Mouse (Mus musculus) CH12.LX (cell line): ENCODE measurements at regions not wholly inside any gene's neighbourhood (a gene's known extent, or its start where the extent isn't known, plus 50 kb on each side); places are given as distances from the start of the nearest gene placed in this dataset.

ENCODE experiments used
- DNase-seq: peaks from one replicate; pipeline ENCODE4 v3.0.0-alpha.2; 2013; ENCODE audit errors: extremely low read depth
- H3K27ac ChIP-seq: 2 replicates; pipeline ENCODE4 v1.5.1; 2012; ENCODE audit warnings: low read depth, mild to moderate bottlenecking, control low read depth, moderate library complexity; ENCODE audit not compliant: insufficient read depth
- H3K27me3 ChIP-seq: replicated peaks from 2 replicates; pipeline ENCODE3; 2012; ENCODE audit warnings: inconsistent platforms
- H3K36me3 ChIP-seq, 2 experiments: replicated peaks in 1 of 2; 2 replicates each; pipeline versions ENCODE3 to v1.6.1; 2012; ENCODE audit warnings: inconsistent platforms in 1 of 2, low read length in 1 of 2, mild to moderate bottlenecking in 1 of 2, mixed read lengths in 1 of 2, moderate library complexity in 1 of 2; ENCODE audit not compliant: control insufficient read depth in 1 of 2, insufficient read depth in 1 of 2
- H3K4me1 ChIP-seq, 2 experiments: 2 replicates each; pipeline ENCODE4 v1.6.1; 2012; ENCODE audit warnings: inconsistent platforms in 1 of 2, moderate library complexity in 1 of 2; ENCODE audit not compliant: insufficient read depth in 2 of 2, control insufficient read depth in 1 of 2
- H3K4me2 ChIP-seq: 2 replicates; pipeline ENCODE4 v1.6.1; 2012; ENCODE audit warnings: low read depth, mild to moderate bottlenecking, control low read depth; ENCODE audit not compliant: poor library complexity, insufficient read depth, severe bottlenecking
- H3K4me3 ChIP-seq, 3 experiments: fragments of 150-350 bp in 1 of 3; sonication (generic) in 1 of 3; replicated peaks in 1 of 3; 2 replicates each; pipeline versions ENCODE3 to v1.5.1; 2011 to 2012; ENCODE audit warnings: low read depth in 2 of 3, low read length in 2 of 3, mild to moderate bottlenecking in 2 of 3, moderate library complexity in 2 of 3, control low read depth in 1 of 3, improper control_type of control experiment in 1 of 3, inconsistent platforms in 1 of 3, mixed read lengths in 1 of 3; ENCODE audit not compliant: poor library complexity in 1 of 3
- H3K79me2 ChIP-seq: replicated peaks from 2 replicates; pipeline ENCODE4 v1.6.1; 2012; ENCODE audit warnings: mild to moderate bottlenecking, moderate library complexity; ENCODE audit not compliant: control insufficient read depth, poor library complexity, insufficient read depth, severe bottlenecking; ENCODE audit errors: extremely low read depth
- H3K9ac ChIP-seq: 2 replicates; pipeline ENCODE4 v1.6.1; 2012; ENCODE audit warnings: low read depth, mild to moderate bottlenecking, control low read depth, moderate library complexity; ENCODE audit not compliant: insufficient read depth
- H3K9me3 ChIP-seq: replicated peaks from 2 replicates; pipeline ENCODE3; 2012; ENCODE audit warnings: low read length, inconsistent platforms, mixed read lengths
- CHD2 ChIP-seq: IDR thresholded peaks from 2 replicates; pipeline ENCODE4 v1.6.1; 2011; ENCODE audit warnings: low read length, improper control_type of control experiment
- CTCF ChIP-seq, 2 experiments: IDR thresholded peaks in 1 of 2; conservative IDR thresholded peaks in 1 of 2; 2 replicates each; pipeline ENCODE4 v1.5.1; 2011 to 2012; ENCODE audit warnings: low read depth in 2 of 2, low read length in 2 of 2, improper control_type of control experiment in 1 of 2, inconsistent platforms in 1 of 2, mild to moderate bottlenecking in 1 of 2, moderate library complexity in 1 of 2
- E2F4 ChIP-seq: IDR thresholded peaks from 2 replicates; pipeline ENCODE4 v1.6.1; 2011; ENCODE audit warnings: low read depth, low read length, improper control_type of control experiment; ENCODE audit not compliant: insufficient replicate concordance
- ELF1 ChIP-seq: IDR thresholded peaks from 2 replicates; pipeline ENCODE4 v1.6.1; 2014; ENCODE audit warnings: low read depth, mild to moderate bottlenecking, inconsistent platforms, low read length, improper control_type of control experiment
- GABPA ChIP-seq: IDR thresholded peaks from 2 replicates; pipeline ENCODE4 v1.6.1; 2012; ENCODE audit warnings: low read depth, low read length, improper control_type of control experiment, inconsistent platforms; ENCODE audit not compliant: insufficient replicate concordance
- IRF4 ChIP-seq: IDR thresholded peaks from 2 replicates; pipeline ENCODE4 v1.6.1; 2014; ENCODE audit warnings: low read depth, mild to moderate bottlenecking, inconsistent platforms, low read length, improper control_type of control experiment
- JUN ChIP-seq: IDR thresholded peaks from 2 replicates; pipeline ENCODE4 v1.6.1; 2011; ENCODE audit warnings: low read depth, mild to moderate bottlenecking, low read length, improper control_type of control experiment, moderate library complexity; ENCODE audit not compliant: insufficient read depth
- JUND ChIP-seq: conservative IDR thresholded peaks from 2 replicates; pipeline ENCODE4 v1.6.1; 2011; ENCODE audit warnings: low read depth, low read length, improper control_type of control experiment
- KAT2A ChIP-seq: IDR thresholded peaks from 2 replicates; pipeline ENCODE4 v1.6.1; 2012; ENCODE audit warnings: low read length, improper control_type of control experiment, inconsistent platforms; ENCODE audit not compliant: insufficient replicate concordance
- MAFK ChIP-seq: IDR thresholded peaks from 2 replicates; pipeline ENCODE4 v1.6.1; 2011; ENCODE audit warnings: low read length, improper control_type of control experiment; ENCODE audit not compliant: insufficient replicate concordance
- MAX ChIP-seq: IDR thresholded peaks from 2 replicates; pipeline ENCODE4 v1.6.1; 2011; ENCODE audit warnings: low read length, improper control_type of control experiment
- MAZ ChIP-seq: IDR thresholded peaks from 2 replicates; pipeline ENCODE4 v1.6.1; 2012; ENCODE audit warnings: low read depth, mild to moderate bottlenecking, inconsistent platforms, low read length, improper control_type of control experiment, moderate library complexity
- MXI1 ChIP-seq: IDR thresholded peaks from 2 replicates; pipeline ENCODE4 v1.6.1; 2011; ENCODE audit warnings: mild to moderate bottlenecking, low read depth, low read length, improper control_type of control experiment
- MYC ChIP-seq: IDR thresholded peaks from 2 replicates; pipeline ENCODE4 v1.6.1; 2011; ENCODE audit warnings: low read depth, mild to moderate bottlenecking, improper control_type of control experiment, low read length
- NELFE ChIP-seq: IDR thresholded peaks from 2 replicates; pipeline ENCODE4 v1.6.1; 2011; ENCODE audit warnings: low read depth, low read length, improper control_type of control experiment
- NRF1 ChIP-seq: IDR thresholded peaks from 2 replicates; pipeline ENCODE4 v1.6.1; 2014; ENCODE audit warnings: low read depth, mild to moderate bottlenecking, inconsistent platforms, low read length, improper control_type of control experiment, moderate library complexity
- PAX5 ChIP-seq: IDR thresholded peaks from 2 replicates; pipeline ENCODE4 v1.6.1; 2012; ENCODE audit warnings: low read length, inconsistent platforms, mixed read lengths
- POLR2AphosphoS2 ChIP-seq: IDR thresholded peaks from 2 replicates; pipeline ENCODE4 v1.6.1; 2011; ENCODE audit warnings: low read depth, low read length, improper control_type of control experiment
- RCOR1 ChIP-seq: conservative IDR thresholded peaks from 2 replicates; pipeline ENCODE4 v1.6.1; 2012; ENCODE audit warnings: low read depth, mild to moderate bottlenecking, inconsistent platforms, low read length, improper control_type of control experiment
- SMC3 ChIP-seq: IDR thresholded peaks from 2 replicates; pipeline ENCODE4 v1.6.1; 2011; ENCODE audit warnings: low read depth, low read length, improper control_type of control experiment
- TBP ChIP-seq: conservative IDR thresholded peaks from 2 replicates; pipeline ENCODE4 v1.6.1; 2011; ENCODE audit warnings: low read depth, low read length, improper control_type of control experiment
- UBTF ChIP-seq: IDR thresholded peaks from 2 replicates; pipeline ENCODE4 v1.6.1; 2012; ENCODE audit warnings: low read depth, mild to moderate bottlenecking, inconsistent platforms, low read length, improper control_type of control experiment, moderate library complexity
- USF1 ChIP-seq: IDR thresholded peaks from 2 replicates; pipeline ENCODE4 v1.6.1; 2014; ENCODE audit warnings: low read depth, mild to moderate bottlenecking, inconsistent platforms, low read length, improper control_type of control experiment
- USF2 ChIP-seq: conservative IDR thresholded peaks from 2 replicates; pipeline ENCODE4 v1.6.1; 2011; ENCODE audit warnings: low read depth, low read length, improper control_type of control experiment
- ZC3H11A ChIP-seq: IDR thresholded peaks from 2 replicates; pipeline ENCODE4 v1.6.1; 2012; ENCODE audit warnings: low read depth, mild to moderate bottlenecking, inconsistent platforms, low read length, improper control_type of control experiment
- ZKSCAN1 ChIP-seq: IDR thresholded peaks from 2 replicates; pipeline ENCODE4 v1.6.1; 2012; ENCODE audit warnings: low read depth, inconsistent platforms, low read length, improper control_type of control experiment, borderline replicate concordance
- ZMIZ1 ChIP-seq: IDR thresholded peaks from 2 replicates; pipeline ENCODE4 v1.6.1; 2012; ENCODE audit warnings: low read depth, mild to moderate bottlenecking, inconsistent platforms, low read length, improper control_type of control experiment
- dilution Hi-C: fragments of 300-500 bp; cut with MboI; formaldehyde crosslinking; loops from 2 replicates; pipeline ENCODE4 v1.14.3; 2020; ENCODE audit warnings: low sequenced_read_pairs; ENCODE audit not compliant: extremely low pct_unique_long_range_greater_than_20kb, extremely low pct_ligation_motif_present
- in situ Hi-C: fragments of 300-500 bp; cut with MboI; formaldehyde crosslinking; loops from 3 replicates; pipeline ENCODE4 v1.14.3; 2019; ENCODE audit warnings: low sequenced_read_pairs, low pct_ligation_motif_present, low pct_unique_long_range_greater_than_20kb, mixed read lengths

DNA sequence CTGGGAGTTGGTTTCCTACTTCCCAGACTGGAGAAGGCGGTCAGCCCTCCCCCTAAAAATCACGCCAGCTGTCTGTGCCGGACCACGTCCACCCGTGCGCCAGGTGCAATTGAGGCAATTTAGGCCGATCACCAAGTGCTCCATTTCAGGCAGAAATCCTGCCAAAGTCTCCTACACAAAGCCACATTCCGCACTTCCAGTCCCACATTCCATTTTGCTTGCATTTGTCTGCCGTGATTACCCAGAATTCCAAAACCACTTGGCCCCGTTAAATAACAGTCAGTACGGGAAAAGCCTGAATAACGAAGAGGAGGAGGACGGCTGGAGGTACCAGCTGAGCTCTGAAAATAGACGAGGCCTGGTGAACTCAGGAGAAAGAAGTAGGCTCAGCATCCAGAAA, 167.1 kb upstream of the Srrm4 start:
- no peak for DNase-seq
- Histone ChIP-seq H3K4me2 (no peak overlapping the region), H3K27me3 (no peaks in the 10 kb centered on the region), H3K27ac (no peak overlapping the region), H3K4me1 (no peaks in the 10 kb centered on the region), H3K9ac (no peak overlapping the region), H3K36me3 (no peaks in the 10 kb centered on the region), H3K4me3 (no peak overlapping the region), H3K79me2 (no peaks in the 10 kb centered on the region), H3K9me3 (peaks cover 86% of the 10 kb centered on the region)
- TF ChIP-seq ZMIZ1 (no peak), RCOR1 (no peak), MXI1 (no peak), JUN (no peak), CTCF (conservative IDR thresholded peaks at IDR 0.05 in 1 of 2, IDR thresholded peaks at IDR 0.05 in 1 of 2; ENCODE audit: low read depth in 2 of 2, low read length in 2 of 2) (no peak), MYC (no peak), MAFK (no peak), MAZ (no peak), ZKSCAN1 (no peak), JUND (no peak), USF2 (no peak)
- dilution Hi-C loops = no loop called here
- in situ Hi-C loops = no loop called here

DNA sequence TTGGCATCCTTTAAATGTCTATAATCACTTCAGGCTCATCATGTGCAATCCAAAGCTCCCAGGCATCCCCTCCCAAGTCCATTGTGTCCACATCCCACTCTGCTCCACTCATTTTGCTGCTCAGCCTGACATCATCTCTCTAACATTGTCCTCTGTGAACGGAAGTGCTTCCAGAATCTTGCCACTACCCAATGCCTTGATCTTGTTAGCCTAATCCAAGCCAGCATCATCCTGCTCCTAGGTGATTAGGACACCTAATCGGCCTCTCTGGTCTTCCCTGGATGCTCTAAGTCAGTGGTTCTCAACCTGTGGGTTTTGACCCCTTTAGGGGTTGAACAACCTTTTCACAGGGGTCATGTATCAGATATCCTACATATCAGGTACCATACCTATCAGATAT, 161.3 kb upstream of the Srrm4 start:
- in situ Hi-C loops = no loop called here
- dilution Hi-C loops = no loop called here
- no peaks in the 10 kb centered on the region for H3K27me3 ChIP-seq
- H3K36me3 ChIP-seq = no peaks in the 10 kb centered on the region
- H3K9me3 ChIP-seq = peaks cover 63% of the 10 kb centered on the region
- H3K79me2 ChIP-seq = no peaks in the 10 kb centered on the region
- H3K4me2 ChIP-seq = no peak overlapping the region
- no peak overlapping the region for H3K4me3 ChIP-seq
- no peak overlapping the region for H3K9ac ChIP-seq
- H3K27ac ChIP-seq = no peak overlapping the region
- DNase-seq = no peak
- no peak for TF ChIP-seq MAFK
- TF ChIP-seq IRF4 = no peak
- no peak for TF ChIP-seq ZKSCAN1
- TF ChIP-seq ZC3H11A = no peak
- TF ChIP-seq NELFE = no peak
- no peak for TF ChIP-seq TBP
- TF ChIP-seq UBTF = no peak
- TF ChIP-seq NRF1 = no peak
- TF ChIP-seq KAT2A = no peak
- no peak for TF ChIP-seq JUN
- no peak for TF ChIP-seq ELF1
- no peak for TF ChIP-seq USF1
- no peak for TF ChIP-seq PAX5
- no peak for TF ChIP-seq SMC3
- no peak for TF ChIP-seq GABPA
- no peak for TF ChIP-seq ZMIZ1
- no peak for TF ChIP-seq CHD2
- TF ChIP-seq E2F4 = no peak
- no peak for TF ChIP-seq MAX
- no peak for TF ChIP-seq POLR2AphosphoS2
- H3K4me1 ChIP-seq = no peaks in the 10 kb centered on the region
